Mouse (Mus musculus) gastrocnemius, postnatal 10 days (tissue): ENCODE results near the gene Pogz. TPM values are rescaled to one million over a fixed set of nuclear protein-coding genes. Genes with fewer than 3 reads are reported as not detected.
"Not testable (repeated sequence)": the region's sequence is repeated elsewhere in the genome, so short reads cannot be mapped to it uniquely, and the experiment has no call there.

ENCODE experiments used
- DNase-seq: peaks from one replicate; pipeline ENCODE4 v3.0.0; 2021; ENCODE audit warnings: mixed read lengths
- total RNA-seq, 2 experiments: library from RNA; stranded (reverse); gene quantifications; 2 replicates each; pipeline ENCODE4 v1.2.3; 2021

Pogz gene
- total RNA-seq, 2 experiments from 2014 or later, result 23.9 to 27.8 TPM

GRCm38 (mm10) chr3:94832701-94833100 lies 4.7 kb upstream of the Pogz start:
- DNase-seq, result no peak

- DNase-seq, result no peak
Measured at GRCm38 (mm10) chr3:94833358-94833757, 4.0 kb upstream of the Pogz start.

- DNase-seq, result no peak
Measured at GRCm38 (mm10) chr3:94835396-94835795, 2.0 kb upstream of the Pogz start.

GRCm38 (mm10) chr3:94837959-94838496 lies 661 bp downstream of the Pogz start:
- peak; percentile 79 for DNase-seq

- DNase-seq, result peak; percentile 23
Measured at GRCm38 (mm10) chr3:94838631-94839030, 1.3 kb downstream of the Pogz start.

- no peak for DNase-seq
Measured at GRCm38 (mm10) chr3:94839101-94839500, 1.7 kb downstream of the Pogz start.

- DNase-seq, result no peak
Measured at GRCm38 (mm10) chr3:94847382-94847781, 10.0 kb downstream of the Pogz start.

- DNase-seq, result peak; percentile 71
Measured at GRCm38 (mm10) chr3:94849338-94849737, 12.0 kb downstream of the Pogz start.

- no peak for DNase-seq
Measured at GRCm38 (mm10) chr3:94851731-94852130, 14.4 kb downstream of the Pogz start.

GRCm38 (mm10) chr3:94852215-94852614 lies 14.8 kb downstream of the Pogz start:
- DNase-seq, result no peak

- DNase-seq, result no peak
Measured at GRCm38 (mm10) chr3:94859471-94859870, 22.1 kb downstream of the Pogz start.

GRCm38 (mm10) chr3:94869011-94869410 lies 31.6 kb downstream of the Pogz start:
- DNase-seq, result no peak

GRCm38 (mm10) chr3:94878618-94879017 lies 41.3 kb downstream of the Pogz start:
- DNase-seq, result no peak

- DNase-seq, result no peak
Measured at GRCm38 (mm10) chr3:94881840-94882239, 44.5 kb downstream of the Pogz start.

- no peak for DNase-seq
Measured at GRCm38 (mm10) chr3:94882579-94882978, 45.2 kb downstream of the Pogz start.

GRCm38 (mm10) chr3:94886316-94887224 lies 49.2 kb downstream of the Pogz start, which contains the start of gene Psmb4:
Gene Psmb4 (minus strand): TSS chr3:94886961.
- peak; percentile 80 for DNase-seq

GRCm38 (mm10) chr3:94888595-94888994 lies 51.2 kb downstream of the Pogz start:
- no peak for DNase-seq

GRCm38 (mm10) chr3:94894076-94894475 lies 56.7 kb downstream of the Pogz start:
- DNase-seq, result no peak

- peak; percentile 64 for DNase-seq
Measured at GRCm38 (mm10) chr3:94902747-94903146, 65.4 kb downstream of the Pogz start.

- not testable (repeated sequence) for DNase-seq
Measured at GRCm38 (mm10) chr3:94904759-94905158, 67.4 kb downstream of the Pogz start.

GRCm38 (mm10) chr3:94906482-94906881 lies 69.1 kb downstream of the Pogz start:
- DNase-seq, result no peak

- DNase-seq, result no peak
Measured at GRCm38 (mm10) chr3:94911050-94911693, 73.8 kb downstream of the Pogz start.

- DNase-seq, result no peak
Measured at GRCm38 (mm10) chr3:94913801-94914200, 76.4 kb downstream of the Pogz start.
